Mouse (Mus musculus) spleen, postnatal 36 days (tissue): ENCODE measurements at regions not wholly inside any gene's neighbourhood (a gene's known extent, or its start where the extent isn't known, plus 50 kb on each side); places are given as distances from the start of the nearest gene placed in this dataset.

Experiments
- DNase-seq, 2 experiments: peaks; one replicate each; pipeline ENCODE4 v3.0.0; 2022; ENCODE audit warnings: low spot score in 2 of 2, mixed read lengths in 1 of 2

DNA sequence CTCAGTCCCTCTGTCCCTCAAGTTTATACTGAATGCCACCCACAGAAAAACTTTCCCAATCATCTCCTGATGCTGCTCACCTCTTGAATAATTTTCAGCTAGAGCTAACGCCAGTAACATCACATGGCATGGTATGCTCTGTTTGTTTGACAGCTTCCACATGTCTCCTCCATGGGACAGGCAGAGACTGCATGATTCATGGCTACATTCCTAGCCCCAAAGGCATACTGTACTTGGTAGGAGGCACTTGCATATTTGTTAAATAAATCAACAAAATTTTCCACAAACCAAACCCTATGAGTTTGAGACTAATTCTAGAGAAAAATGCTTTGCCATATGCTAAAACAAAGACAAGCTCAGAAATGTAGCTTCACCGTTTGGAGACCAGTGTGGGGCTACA, 304.9 kb downstream of the Rfpl4b start:
- no peak for DNase-seq
